Mouse (Mus musculus): ENCODE results near the gene Dlx2. TPM values are rescaled to one million over a fixed set of nuclear protein-coding genes. Genes with fewer than 3 reads are reported as not detected.
A peak's percentile ranks its signal among the peaks of the same experiment; 100 is the strongest.

Gene Dlx2
- polyA plus RNA-seq, 2 experiments = 3.1 to 3.6 TPM

GRCm38 (mm10) chr2:71530391-71531123 lies 16.0 kb downstream of the Dlx2 start:
- DNase-seq (ENCODE audit: low spot score) = no peak
- no peak for ATAC-seq (ENCODE audit: low FRiP score, low read depth)
- peaks cover 96% of the 10 kb centered on the region for H3K27me3 ChIP-seq (ENCODE audit: control insufficient read depth, insufficient read depth, low read length)
- WGBS = 1% methylated on average over 34 of the region's 34 CpGs
- H3K9me3 ChIP-seq (ENCODE audit: control insufficient read depth, low read length) = no peaks in the 10 kb centered on the region
- peaks cover 11% of the 10 kb centered on the region for H3K4me1 ChIP-seq (ENCODE audit: control insufficient read depth, insufficient read depth, low read length)
- H3K27ac ChIP-seq (replicated peaks; ENCODE audit: low read depth, low read length) = no peak overlapping the region
- no peak for TF ChIP-seq POLR2A (IDR thresholded peaks at IDR 0.05; ENCODE audit: borderline replicate concordance, extremely low read depth, insufficient read depth, insufficient read length)
- H3K4me2 ChIP-seq (replicated peaks; ENCODE audit: low read depth, low read length, severe bottlenecking) = peak overlapping the region; percentile 86
- H3K9ac ChIP-seq (ENCODE audit: low read depth, low read length, severe bottlenecking) = no peak overlapping the region
- peak overlapping the region; percentile 49 for H3K4me3 ChIP-seq (replicated peaks; ENCODE audit: low read length)
- no peaks in the 10 kb centered on the region for H3K36me3 ChIP-seq (ENCODE audit: control insufficient read depth, insufficient read depth, low read length)

DNA sequence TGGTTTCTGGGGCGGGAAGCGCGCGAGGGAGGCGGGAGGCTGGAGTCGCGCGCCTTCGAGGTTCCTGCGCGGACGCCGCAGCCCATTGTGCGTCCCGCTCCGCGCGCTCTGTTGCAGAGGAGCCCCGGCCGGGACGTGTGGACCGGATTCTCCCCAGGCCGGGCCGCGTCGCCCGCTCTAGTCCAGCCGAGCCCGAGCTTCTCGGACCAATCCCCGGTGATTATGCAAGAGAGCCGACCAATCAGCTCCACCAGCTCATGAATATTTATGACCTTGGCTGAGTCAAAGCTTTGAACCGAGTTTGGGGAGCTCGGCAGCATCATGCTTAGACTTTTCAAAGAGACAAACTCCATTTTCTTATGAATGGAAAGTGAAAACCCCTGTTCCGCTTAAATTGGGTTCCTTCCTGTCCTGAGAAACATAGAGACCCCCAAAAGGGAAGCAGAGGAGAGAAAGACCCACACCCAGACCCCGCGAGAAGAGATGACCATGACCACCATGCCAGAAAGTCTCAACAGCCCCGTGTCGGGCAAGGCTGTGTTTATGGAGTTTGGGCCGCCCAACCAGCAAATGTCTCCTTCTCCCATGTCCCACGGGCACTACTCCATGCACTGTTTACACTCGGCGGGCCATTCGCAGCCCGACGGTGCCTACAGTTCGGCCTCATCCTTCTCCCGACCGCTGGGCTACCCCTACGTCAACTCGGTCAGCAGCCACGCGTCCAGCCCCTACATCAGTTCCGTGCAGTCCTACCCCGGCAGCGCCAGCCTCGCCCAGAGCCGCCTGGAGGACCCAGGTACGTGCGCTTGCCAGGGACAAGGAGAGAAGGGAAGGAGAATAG lies 16.8 kb downstream of the Dlx2 start:
- no peak for TF ChIP-seq POLR2A (IDR thresholded peaks at IDR 0.05; ENCODE audit: borderline replicate concordance, extremely low read depth, insufficient read depth, insufficient read length)
- no peak overlapping the region for H3K27ac ChIP-seq (replicated peaks; ENCODE audit: low read depth, low read length)
- no peaks in the 10 kb centered on the region for H3K9me3 ChIP-seq (ENCODE audit: control insufficient read depth, low read length)
- peak; percentile 88 for ATAC-seq (ENCODE audit: low FRiP score, low read depth)
- no peaks in the 10 kb centered on the region for H3K36me3 ChIP-seq (ENCODE audit: control insufficient read depth, insufficient read depth, low read length)
- under 1% methylated on average over 59 of the region's 60 CpGs for WGBS
- H3K9ac ChIP-seq (ENCODE audit: low read depth, low read length, severe bottlenecking) = peak overlapping the region; percentile 43; the same call in 1 of the 2 replicates
- peak overlapping the region; percentile 49 for H3K4me3 ChIP-seq (replicated peaks; ENCODE audit: low read length)
- peak overlapping the region; percentile 86 for H3K4me2 ChIP-seq (replicated peaks; ENCODE audit: low read depth, low read length, severe bottlenecking)
- peaks cover 11% of the 10 kb centered on the region for H3K4me1 ChIP-seq (ENCODE audit: control insufficient read depth, insufficient read depth, low read length)
- H3K27me3 ChIP-seq (ENCODE audit: control insufficient read depth, insufficient read depth, low read length) = peaks cover 97% of the 10 kb centered on the region
- DNase-seq (ENCODE audit: low spot score) = peak; percentile 88

DNA sequence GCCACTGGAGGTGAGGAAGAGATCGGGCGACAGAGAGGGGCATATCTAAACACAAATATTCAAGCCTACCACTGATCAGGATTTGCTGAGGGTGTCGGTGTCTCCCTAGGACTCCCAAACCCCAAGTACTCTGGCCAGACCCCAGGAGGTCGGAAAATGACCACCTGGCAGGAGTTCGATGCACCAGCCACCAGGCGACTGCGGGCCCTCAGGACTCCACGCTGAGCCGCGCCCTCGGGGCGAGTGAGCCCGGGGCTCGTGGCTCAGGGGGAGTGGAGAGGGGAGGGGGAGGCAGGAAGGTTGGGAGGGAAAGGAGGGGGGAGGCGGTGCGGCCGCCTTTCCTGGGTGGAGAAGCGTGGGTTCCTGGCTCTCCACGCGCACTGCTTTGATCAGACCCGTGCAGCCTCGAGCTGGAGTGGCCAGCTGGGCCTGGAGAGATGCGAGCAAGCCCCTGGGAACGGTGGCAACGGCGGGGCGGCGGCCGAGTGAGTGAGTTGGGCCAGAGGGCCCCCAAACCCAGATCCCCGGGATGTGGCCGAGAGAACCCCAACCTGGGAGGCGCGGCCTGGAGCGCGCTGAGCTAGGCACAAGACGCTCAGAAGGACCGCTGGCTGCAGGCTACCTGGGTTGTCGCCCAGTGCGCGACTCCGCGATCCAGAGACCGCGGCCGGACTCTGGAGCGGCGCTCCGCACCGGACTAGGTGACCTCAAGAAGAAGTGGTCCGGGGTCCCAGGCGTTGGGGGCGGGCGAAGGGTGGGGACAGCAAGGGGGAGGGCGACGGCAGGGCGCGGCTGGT lies 17.6 kb downstream of the Dlx2 start:
- DNase-seq (ENCODE audit: low spot score) = no peak
- TF ChIP-seq POLR2A (IDR thresholded peaks at IDR 0.05; ENCODE audit: borderline replicate concordance, extremely low read depth, insufficient read depth, insufficient read length) = no peak
- ATAC-seq (ENCODE audit: low FRiP score, low read depth) = peak; percentile 6; the same call in 1 of the 2 replicates
- H3K9me3 ChIP-seq (ENCODE audit: control insufficient read depth, low read length) = no peaks in the 10 kb centered on the region
- peaks cover 11% of the 10 kb centered on the region for H3K4me1 ChIP-seq (ENCODE audit: control insufficient read depth, insufficient read depth, low read length)
- no peaks in the 10 kb centered on the region for H3K36me3 ChIP-seq (ENCODE audit: control insufficient read depth, insufficient read depth, low read length)
- peak overlapping the region; percentile 49 for H3K4me3 ChIP-seq (replicated peaks; ENCODE audit: low read length)
- peak overlapping the region; percentile 43; the same call in 1 of the 2 replicates for H3K9ac ChIP-seq (ENCODE audit: low read depth, low read length, severe bottlenecking)
- under 1% methylated on average over 45 of the region's 57 CpGs for WGBS
- peaks cover 97% of the 10 kb centered on the region for H3K27me3 ChIP-seq (ENCODE audit: control insufficient read depth, insufficient read depth, low read length)
- no peak overlapping the region for H3K27ac ChIP-seq (replicated peaks; ENCODE audit: low read depth, low read length)
- H3K4me2 ChIP-seq (replicated peaks; ENCODE audit: low read depth, low read length, severe bottlenecking) = peak overlapping the region; percentile 86

DNA sequence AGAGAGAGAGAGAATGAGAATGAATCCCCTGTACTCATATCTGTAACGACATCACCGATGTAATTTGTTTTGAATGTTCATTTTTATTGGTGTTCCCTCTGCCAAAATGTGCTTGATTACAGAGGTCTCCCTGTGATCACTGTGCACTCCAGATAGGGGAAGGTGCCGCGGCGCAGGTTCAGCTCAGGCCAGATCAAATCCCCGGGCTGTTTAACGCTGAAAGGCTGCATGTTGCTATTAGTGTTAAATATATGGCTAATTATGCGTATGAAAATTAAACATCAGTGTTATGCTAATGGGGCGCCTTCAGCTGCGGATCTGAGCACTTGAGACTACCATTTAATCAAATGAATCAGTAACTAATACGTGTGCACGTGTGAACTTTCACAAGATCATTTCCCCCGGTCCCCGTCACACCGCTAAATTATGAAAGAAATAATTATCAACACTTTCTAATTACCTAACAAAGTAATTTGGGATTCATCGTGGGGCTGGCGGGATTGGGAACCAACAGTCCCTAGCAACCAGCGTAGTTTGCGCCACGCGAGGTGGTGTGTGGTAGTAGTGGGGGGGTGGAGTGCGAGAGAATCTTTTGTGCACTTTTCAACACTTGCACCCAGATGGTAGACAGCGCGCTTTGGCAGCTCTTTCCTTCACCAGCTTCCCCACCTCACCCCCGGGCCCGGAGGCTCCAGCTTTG lies 18.4 kb downstream of the Dlx2 start, which contains the start of gene Dlx1:
Dlx1 (plus strand) TSS at position 100 of the 700 bp plus-strand sequence.
- Histone ChIP-seq H3K4me3 (replicated peaks; ENCODE audit: low read length) (peak within 1 kb of the TSS; percentile 49), H3K4me2 (replicated peaks; ENCODE audit: low read depth, low read length, severe bottlenecking) (peak within 1 kb of the TSS; percentile 86), H3K36me3 (ENCODE audit: control insufficient read depth, insufficient read depth, low read length) (no peaks in the 10 kb centered on the region), H3K4me1 (ENCODE audit: control insufficient read depth, insufficient read depth, low read length) (peaks cover 11% of the 10 kb centered on the region), H3K27ac (replicated peaks; ENCODE audit: low read depth, low read length) (no peak within 1 kb of the TSS), H3K27me3 (ENCODE audit: control insufficient read depth, insufficient read depth, low read length) (peaks cover 97% of the 10 kb centered on the region), H3K9ac (ENCODE audit: low read depth, low read length, severe bottlenecking) (no peak within 1 kb of the TSS), H3K9me3 (ENCODE audit: control insufficient read depth, low read length) (no peaks in the 10 kb centered on the region)
- WGBS = 1% methylated on average over 26 of the region's 26 CpGs
- no peak for DNase-seq (ENCODE audit: low spot score)
- no peak for ATAC-seq (ENCODE audit: low FRiP score, low read depth)
- TF ChIP-seq POLR2A (IDR thresholded peaks at IDR 0.05; ENCODE audit: borderline replicate concordance, extremely low read depth, insufficient read depth, insufficient read length) = no peak

Measured in limb, embryonic 14.5 days (tissue).